Comparison of ENCODE assay signal across 8 mouse cellular contexts in genomic region chr5:98180888-98181635, GRCm38 (mm10). TPM values are rescaled to one million over a fixed set of nuclear protein-coding genes. Genes with fewer than 3 reads are reported as not detected.
DNase-seq lines count a peak whose midpoint lies in the region; ATAC-seq lines count a peak whose summit lies in the region.

No protein-coding gene starts in this region.

- H3K9ac ChIP-seq in intestine, embryonic 14.5 days (ENCODE audit: low read length) = no peak overlapping the region
- no peak overlapping the region for H3K9ac ChIP-seq in intestine, embryonic 16.5 days (ENCODE audit: low read depth, low read length)
- no peak overlapping the region for H3K9ac ChIP-seq in embryonic facial prominence, embryonic 14.5 days (ENCODE audit: low read depth, low read length)

- peaks cover 96% of the 10 kb centered on the region for H3K27me3 ChIP-seq in intestine, embryonic 14.5 days (replicated peaks; ENCODE audit: control insufficient read depth, insufficient read depth, low read length)
- H3K27me3 ChIP-seq in intestine, embryonic 16.5 days (replicated peaks; ENCODE audit: control insufficient read depth, insufficient read depth, low read length) = peaks cover 64% of the 10 kb centered on the region
- H3K27me3 ChIP-seq in embryonic facial prominence, embryonic 14.5 days (replicated peaks; ENCODE audit: control insufficient read depth, insufficient read depth, low read length) = peaks cover 99% of the 10 kb centered on the region
- peaks cover 100% of the 10 kb centered on the region for H3K27me3 ChIP-seq in limb, embryonic 10.5 days (ENCODE audit: low read depth, poor library complexity, severe bottlenecking)

- H3K9me3 ChIP-seq in intestine, embryonic 14.5 days (ENCODE audit: control insufficient read depth, low read length) = no peaks in the 10 kb centered on the region
- no peaks in the 10 kb centered on the region for H3K9me3 ChIP-seq in intestine, embryonic 16.5 days (ENCODE audit: control insufficient read depth, low read length)
- H3K9me3 ChIP-seq in embryonic facial prominence, embryonic 14.5 days (ENCODE audit: control insufficient read depth, low read length) = no peaks in the 10 kb centered on the region
- H3K9me3 ChIP-seq in limb, embryonic 10.5 days (replicated peaks) = no peaks in the 10 kb centered on the region

- no peak overlapping the region for H3K4me2 ChIP-seq in intestine, embryonic 14.5 days (ENCODE audit: low read length)
- no peak overlapping the region for H3K4me2 ChIP-seq in intestine, embryonic 16.5 days (ENCODE audit: low read depth, low read length)
- peak overlapping the region; percentile 33; the same call in 1 of the 2 replicates for H3K4me2 ChIP-seq in embryonic facial prominence, embryonic 14.5 days (ENCODE audit: low read depth, low read length)

- no peaks in the 10 kb centered on the region; the same call in 1 of the 2 replicates for H3K4me1 ChIP-seq in intestine, embryonic 14.5 days (replicated peaks; ENCODE audit: control insufficient read depth, insufficient read depth, low read length)
- H3K4me1 ChIP-seq in intestine, embryonic 16.5 days (ENCODE audit: control insufficient read depth, insufficient read depth, low read length) = peaks cover 5% of the 10 kb centered on the region
- H3K4me1 ChIP-seq in embryonic facial prominence, embryonic 14.5 days (ENCODE audit: control insufficient read depth, insufficient read depth, low read length) = peaks cover 6% of the 10 kb centered on the region; the same call in 1 of the 2 replicates
- peaks cover 29% of the 10 kb centered on the region for H3K4me1 ChIP-seq in limb, embryonic 10.5 days

- H3K27ac ChIP-seq in intestine, embryonic 14.5 days (ENCODE audit: low read depth) = no peak overlapping the region
- H3K27ac ChIP-seq in intestine, embryonic 16.5 days (ENCODE audit: low read length) = no peak overlapping the region
- H3K27ac ChIP-seq in embryonic facial prominence, embryonic 14.5 days (replicated peaks; ENCODE audit: low read depth, low read length) = no peak overlapping the region
- H3K27ac ChIP-seq in limb, embryonic 10.5 days = no peak overlapping the region

- under 1% methylated on average over 27 of the region's 27 CpGs for WGBS in intestine, embryonic 14.5 days
- under 1% methylated on average over 27 of the region's 27 CpGs for WGBS in intestine, embryonic 16.5 days
- WGBS in embryonic facial prominence, embryonic 14.5 days = under 1% methylated on average over 27 of the region's 27 CpGs
- WGBS in limb, embryonic 10.5 days = under 1% methylated on average over 27 of the region's 27 CpGs

- no peak overlapping the region for H3K4me3 ChIP-seq in intestine, embryonic 14.5 days (ENCODE audit: low read depth, low read length)
- H3K4me3 ChIP-seq in intestine, embryonic 16.5 days (ENCODE audit: low read length) = no peak overlapping the region
- peak overlapping the region; percentile 21 for H3K4me3 ChIP-seq in embryonic facial prominence, embryonic 14.5 days (ENCODE audit: low read depth, low read length)
- H3K4me3 ChIP-seq in limb, embryonic 10.5 days = peak overlapping the region; percentile 29; the same call in 1 of the 2 replicates

- DNase-seq in intestine, embryonic 14.5 days (ENCODE audit: low spot score) = peak; percentile 79
- DNase-seq in brain, adult 2 months (ENCODE audit: low read depth, low spot score) = peak; percentile 70
- no peak for DNase-seq in embryonic facial prominence, embryonic 14.5 days (ENCODE audit: low spot score)
- DNase-seq in limb, embryonic 10.5 days (ENCODE audit: low spot score) = peak; percentile 61
- peak; percentile 69 for DNase-seq in retina, embryonic 14.5 days (ENCODE audit: low spot score)
- DNase-seq in frontal cortex, adult 2 months (ENCODE audit: extremely low spot score in 1 of 2, low spot score in 1 of 2) = no peak

- no peak for ATAC-seq in intestine, embryonic 14.5 days (replicated peaks; ENCODE audit: low FRiP score, low TSS enrichment, low read depth)
- ATAC-seq in intestine, embryonic 16.5 days = no peak
- ATAC-seq in embryonic facial prominence, embryonic 14.5 days (ENCODE audit: low read depth) = no peak
- no peak for ATAC-seq in inflammation-experienced regulatory T-cells, adult 6 months

- no peaks in the 10 kb centered on the region for H3K36me3 ChIP-seq in intestine, embryonic 14.5 days (ENCODE audit: control insufficient read depth, insufficient read depth, low read length)
- no peaks in the 10 kb centered on the region for H3K36me3 ChIP-seq in intestine, embryonic 16.5 days (ENCODE audit: control insufficient read depth, insufficient read depth, low read length)
- no peaks in the 10 kb centered on the region for H3K36me3 ChIP-seq in embryonic facial prominence, embryonic 14.5 days (ENCODE audit: control insufficient read depth, insufficient read depth, low read length)
- H3K36me3 ChIP-seq in limb, embryonic 10.5 days = no peaks in the 10 kb centered on the region

RNA-seq across cellular contexts. Expression of gene Prdm8, which starts 14.1 kb away (rescaled TPM):
- polyA plus RNA-seq in intestine, embryonic 14.5 days (2014; fragmentation: Nextera tagmentation; extraction: Ambion mirVana) = 0.19 and 0.22 TPM in 2 replicates
- 0.04 and 0.05 TPM in 2 replicates for polyA plus RNA-seq in intestine, embryonic 16.5 days (2015; fragmentation: Nextera tagmentation; extraction: Ambion mirVana)
- polyA plus RNA-seq in embryonic facial prominence, embryonic 14.5 days (2014; fragmentation: Nextera tagmentation; extraction: Ambion mirVana) = 0.41 and 0.43 TPM in 2 replicates
- polyA plus RNA-seq in limb, embryonic 10.5 days (2016; fragmentation: Nextera tagmentation; extraction: Ambion mirVana) = 0.08 TPM in 1 of 2 replicates, not detected in the other
- not detected for polyA plus RNA-seq in inflammation-experienced regulatory T-cells, adult 6 months (2017; shearing (Covaris generic))
- 11.9 and 13.9 TPM in 2 replicates for polyA plus RNA-seq in frontal cortex, adult 2 months (2012; rRNA removed)

Comparison
In these comparisons a context has a peak if more than half of its experiments do, and no peak if none do; other contexts are left out.
1. DNase-seq: peak in intestine, embryonic 14.5 days (single experiment), brain, adult 2 months (single experiment), limb, embryonic 10.5 days (single experiment) and retina, embryonic 14.5 days (single experiment); none in embryonic facial prominence, embryonic 14.5 days (single experiment) and frontal cortex, adult 2 months (0 of 2).
2. H3K4me3 ChIP-seq: peak in embryonic facial prominence, embryonic 14.5 days (single experiment) and limb, embryonic 10.5 days (single experiment); none in intestine, embryonic 14.5 days (single experiment) and intestine, embryonic 16.5 days (single experiment).